Mouse (Mus musculus): Measurements from ENCODE around the gene Slc2a13. TPM values are rescaled to one million over a fixed set of nuclear protein-coding genes. Genes with fewer than 3 reads are reported as not detected.

Gene Slc2a13
- 0.83 TPM for polyA plus RNA-seq (2014; fragmentation: Illumina TruSeq; extraction: RNeasy Lipid Tissue Mini Kit (QIAGEN cat#74804); ENCODE audit: low read depth, low replicate concordance)

GRCm38 (mm10) chr15:91573111-91573538 is at the start of gene Slc2a13:
Gene Slc2a13, minus strand, starts transcription at chr15:91573261.

Other genes starting within 250 kb of the Slc2a13 start
- 20.6 TPM for gene Lrrk2, start 99.9 kb upstream of the Slc2a13 start, polyA plus RNA-seq (2014; fragmentation: Illumina TruSeq; extraction: RNeasy Lipid Tissue Mini Kit (QIAGEN cat#74804); ENCODE audit: low read depth, low replicate concordance)

Measured in testis, adult 10 weeks (tissue).